Mouse (Mus musculus): ENCODE measurements around the gene Alkbh2. TPM values are rescaled to one million over a fixed set of nuclear protein-coding genes. Genes with fewer than 3 reads are reported as not detected.

Alkbh2 gene
- polyA plus RNA-seq, 1 experiment from 2014 or later: 7.8 TPM

DNA sequence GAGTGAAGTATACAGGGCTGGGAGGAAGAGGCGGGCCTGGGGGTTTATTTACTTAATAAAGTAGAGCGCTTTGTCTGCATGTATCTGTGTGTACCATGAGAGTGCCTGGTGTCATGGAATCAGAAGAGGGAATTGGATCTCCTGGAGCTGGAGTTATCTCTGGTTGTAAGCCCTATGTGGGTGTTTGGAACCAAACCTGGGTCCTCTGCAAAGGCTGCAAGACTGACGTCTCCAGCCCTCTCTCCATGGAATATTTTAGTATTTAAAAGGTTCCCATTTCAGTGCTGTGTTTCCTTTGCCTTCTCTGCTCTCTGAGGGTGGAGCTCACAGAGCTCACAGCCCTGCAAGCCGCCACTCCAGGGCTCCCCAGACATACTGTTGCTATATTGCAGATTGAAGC, 8.2 kb downstream of the Alkbh2 start:
- Histone ChIP-seq H3K27ac (replicated peaks) (no peak overlapping the region), H3K4me1 (no peaks in the 10 kb centered on the region), H3K27me3 (replicated peaks) (no peaks in the 10 kb centered on the region), H3K9me3 (replicated peaks) (no peaks in the 10 kb centered on the region), H3K9ac (replicated peaks) (no peak overlapping the region), H3K4me3 (replicated peaks) (no peak overlapping the region), H3K4me2 (no peak overlapping the region), H3K36me3 (peaks cover 92% of the 10 kb centered on the region)
- 94% methylated on average over 4 of the region's 4 CpGs for WGBS
- no peak for ATAC-seq (ENCODE audit: low FRiP score)

DNA sequence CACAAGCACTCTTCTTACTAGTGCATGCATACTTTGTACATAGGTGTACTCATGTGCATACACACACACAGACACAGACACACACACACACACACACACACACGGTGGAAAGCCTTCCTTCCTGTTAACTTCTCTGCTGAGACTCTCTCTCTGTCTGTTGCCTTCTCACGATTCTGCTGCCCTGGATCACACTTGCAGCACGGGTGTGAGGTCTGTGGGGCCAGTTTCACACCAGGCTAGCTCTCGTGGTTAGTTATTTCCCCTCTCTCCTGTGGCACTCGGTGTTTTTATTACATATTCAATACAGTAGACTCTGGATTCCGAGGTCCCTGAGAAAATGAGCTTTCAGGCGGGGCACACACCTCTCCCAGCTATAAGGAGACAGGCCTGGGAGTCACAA, 11.4 kb downstream of the Alkbh2 start:
- Histone ChIP-seq H3K4me3 (replicated peaks) (no peak overlapping the region), H3K27ac (replicated peaks) (no peak overlapping the region), H3K9ac (replicated peaks) (no peak overlapping the region), H3K36me3 (peaks cover 92% of the 10 kb centered on the region), H3K4me1 (no peaks in the 10 kb centered on the region), H3K27me3 (replicated peaks) (no peaks in the 10 kb centered on the region), H3K9me3 (replicated peaks) (no peaks in the 10 kb centered on the region), H3K4me2 (no peak overlapping the region)
- no peak for ATAC-seq (ENCODE audit: low FRiP score)
- WGBS: 89% methylated on average over 7 of the region's 7 CpGs

DNA sequence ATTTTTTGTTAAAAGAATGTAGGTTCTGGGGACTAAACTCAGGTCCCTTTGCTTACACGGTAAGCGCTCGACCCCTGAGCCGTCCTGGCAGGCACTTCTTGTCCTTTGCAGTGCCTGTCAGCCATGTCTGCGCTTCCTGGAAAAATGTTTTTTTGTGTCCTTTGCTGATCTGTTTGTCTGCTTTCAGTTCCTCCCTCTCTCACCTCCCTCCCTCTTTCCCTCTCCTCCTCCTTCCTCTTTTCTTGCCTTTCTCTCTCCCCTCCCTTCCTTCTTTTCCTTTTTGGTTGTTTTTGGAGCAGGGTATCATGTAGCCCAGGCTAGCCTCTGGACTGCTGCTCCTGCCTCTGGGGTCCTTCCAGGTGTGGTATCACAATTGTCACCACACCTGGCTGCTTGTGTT, 13.0 kb downstream of the Alkbh2 start:
- H3K4me1 ChIP-seq: no peaks in the 10 kb centered on the region
- WGBS: 90% methylated on average over 5 of the region's 5 CpGs
- no peak for ATAC-seq (ENCODE audit: low FRiP score)
- no peaks in the 10 kb centered on the region for H3K9me3 ChIP-seq (replicated peaks)
- H3K27ac ChIP-seq (replicated peaks): no peak overlapping the region
- H3K4me3 ChIP-seq (replicated peaks): no peak overlapping the region
- no peaks in the 10 kb centered on the region for H3K27me3 ChIP-seq (replicated peaks)
- no peak overlapping the region for H3K9ac ChIP-seq (replicated peaks)
- H3K4me2 ChIP-seq: no peak overlapping the region
- H3K36me3 ChIP-seq: peaks cover 92% of the 10 kb centered on the region

DNA sequence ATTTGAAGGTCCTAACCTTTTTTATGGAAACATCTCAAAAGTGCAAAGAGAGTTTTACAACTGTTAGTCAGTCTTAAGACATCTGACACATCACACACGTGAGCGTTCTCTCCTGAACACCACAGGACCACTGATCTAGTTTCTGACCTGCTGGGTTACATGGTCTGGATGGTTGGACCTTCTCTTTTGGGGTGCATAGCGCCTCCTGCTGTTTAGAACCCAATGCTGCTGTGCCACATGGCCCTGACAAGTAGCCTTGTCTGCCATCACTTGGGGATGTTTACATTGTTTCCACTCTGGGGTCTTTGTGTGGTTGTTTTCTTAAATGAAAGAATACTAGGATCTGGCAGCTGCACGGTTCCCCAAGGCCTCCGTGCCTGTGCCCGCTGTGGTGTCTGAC, 14.7 kb downstream of the Alkbh2 start:
- no peak overlapping the region for H3K27ac ChIP-seq (replicated peaks)
- no peaks in the 10 kb centered on the region for H3K27me3 ChIP-seq (replicated peaks)
- H3K9ac ChIP-seq (replicated peaks): no peak overlapping the region
- no peak overlapping the region for H3K4me2 ChIP-seq
- H3K4me3 ChIP-seq (replicated peaks): no peak overlapping the region
- 86% methylated on average over 6 of the region's 6 CpGs for WGBS
- no peaks in the 10 kb centered on the region for H3K4me1 ChIP-seq
- ATAC-seq (ENCODE audit: low FRiP score): no peak
- H3K9me3 ChIP-seq (replicated peaks): no peaks in the 10 kb centered on the region
- H3K36me3 ChIP-seq: peaks cover 93% of the 10 kb centered on the region

DNA sequence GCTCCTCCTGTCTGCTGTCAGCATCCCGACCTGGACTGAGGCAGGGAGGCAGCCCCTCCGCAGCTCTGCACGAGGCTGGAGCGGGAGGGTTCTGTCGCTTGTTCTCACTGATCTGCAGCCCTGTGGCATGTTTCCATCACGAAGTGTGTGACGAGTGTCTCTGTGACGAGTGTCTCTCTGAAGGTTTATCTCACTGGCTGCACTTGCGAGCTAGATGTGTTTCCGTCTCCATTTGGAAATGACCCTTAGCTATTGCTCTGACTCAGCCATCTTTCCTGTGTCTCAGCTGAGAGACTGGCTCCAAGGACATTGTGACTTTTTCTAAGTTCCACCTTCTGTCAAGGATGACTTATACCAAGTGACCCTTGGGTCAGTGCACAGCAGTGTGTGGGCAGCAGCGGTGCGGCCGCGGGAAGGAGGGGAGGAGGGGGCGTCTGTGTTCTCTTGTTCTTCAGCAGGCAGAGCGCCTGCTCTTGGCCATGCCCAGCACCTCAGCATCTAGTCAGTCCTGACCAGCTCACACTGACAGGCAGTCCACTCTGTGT, 21.6 kb downstream of the Alkbh2 start:
- H3K27me3 ChIP-seq (replicated peaks): no peaks in the 10 kb centered on the region
- peaks cover 76% of the 10 kb centered on the region for H3K36me3 ChIP-seq
- WGBS: 77% methylated on average over 16 of the region's 16 CpGs
- H3K4me3 ChIP-seq (replicated peaks): no peak overlapping the region
- H3K4me2 ChIP-seq: no peak overlapping the region
- H3K9ac ChIP-seq (replicated peaks): no peak overlapping the region
- H3K27ac ChIP-seq (replicated peaks): no peak overlapping the region
- peaks cover 19% of the 10 kb centered on the region for H3K4me1 ChIP-seq
- H3K9me3 ChIP-seq (replicated peaks): no peaks in the 10 kb centered on the region
- ATAC-seq (ENCODE audit: low FRiP score): no peak

DNA sequence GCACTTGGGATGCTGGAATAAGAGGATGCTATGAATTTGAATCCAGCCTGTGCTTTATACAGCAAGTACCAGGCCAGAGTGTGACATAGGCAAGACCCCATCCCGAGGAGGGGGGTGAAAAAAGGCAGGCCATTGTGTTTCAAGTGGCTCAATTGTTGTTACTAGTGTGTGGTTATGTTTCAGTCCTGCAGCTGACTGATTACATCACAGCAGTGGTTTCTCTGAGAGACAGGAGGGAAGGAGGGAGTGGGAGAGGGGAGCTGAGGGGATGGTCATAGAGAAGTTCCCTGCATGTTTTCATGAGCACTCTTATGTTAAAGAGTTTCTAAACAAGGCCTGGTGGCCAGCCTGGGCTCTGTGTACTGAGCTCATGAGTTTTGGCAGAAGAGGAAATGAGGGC, 25.2 kb downstream of the Alkbh2 start:
- no peak overlapping the region for H3K9ac ChIP-seq (replicated peaks)
- no peak overlapping the region for H3K27ac ChIP-seq (replicated peaks)
- H3K4me3 ChIP-seq (replicated peaks): no peak overlapping the region
- peaks cover 32% of the 10 kb centered on the region for H3K4me1 ChIP-seq
- no peak overlapping the region for H3K4me2 ChIP-seq
- H3K9me3 ChIP-seq (replicated peaks): no peaks in the 10 kb centered on the region
- ATAC-seq (ENCODE audit: low FRiP score): no peak
- 0 out of 2 replicates have a peak, but pooled peaks cover 3% of the 10 kb centered on the region for H3K27me3 ChIP-seq (replicated peaks)
- peaks cover 40% of the 10 kb centered on the region for H3K36me3 ChIP-seq
- WGBS: 88% methylated on average over 1 of the region's 1 CpGs

DNA sequence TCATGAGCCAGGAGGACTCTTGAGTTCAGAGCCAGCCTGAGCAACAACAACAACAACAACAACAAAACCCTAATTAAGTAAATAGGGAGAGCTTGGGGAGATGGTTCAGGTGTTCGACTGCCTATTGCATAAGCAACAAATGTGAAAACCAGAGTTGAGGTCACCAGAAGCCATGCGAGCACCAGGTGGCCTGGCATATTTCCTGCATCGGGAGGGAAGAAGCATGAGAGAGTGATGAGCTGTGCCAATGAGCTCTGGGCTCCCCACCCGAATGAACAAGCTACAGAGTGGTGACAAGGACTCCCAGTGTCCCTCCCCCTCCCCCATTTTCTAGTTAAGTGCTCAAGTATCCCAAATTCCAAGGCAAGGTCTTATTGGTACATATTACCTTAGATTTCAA, 26.1 kb downstream of the Alkbh2 start:
- Histone ChIP-seq H3K9me3 (replicated peaks) (no peaks in the 10 kb centered on the region), H3K36me3 (peaks cover 31% of the 10 kb centered on the region), H3K4me3 (replicated peaks) (no peak overlapping the region), H3K27ac (replicated peaks) (no peak overlapping the region), H3K27me3 (replicated peaks) (0 out of 2 replicates have a peak, but pooled peaks cover 4% of the 10 kb centered on the region), H3K9ac (replicated peaks) (no peak overlapping the region), H3K4me1 (peaks cover 32% of the 10 kb centered on the region), H3K4me2 (no peak overlapping the region)
- WGBS: 90% methylated on average over 4 of the region's 4 CpGs
- no peak for ATAC-seq (ENCODE audit: low FRiP score)

DNA sequence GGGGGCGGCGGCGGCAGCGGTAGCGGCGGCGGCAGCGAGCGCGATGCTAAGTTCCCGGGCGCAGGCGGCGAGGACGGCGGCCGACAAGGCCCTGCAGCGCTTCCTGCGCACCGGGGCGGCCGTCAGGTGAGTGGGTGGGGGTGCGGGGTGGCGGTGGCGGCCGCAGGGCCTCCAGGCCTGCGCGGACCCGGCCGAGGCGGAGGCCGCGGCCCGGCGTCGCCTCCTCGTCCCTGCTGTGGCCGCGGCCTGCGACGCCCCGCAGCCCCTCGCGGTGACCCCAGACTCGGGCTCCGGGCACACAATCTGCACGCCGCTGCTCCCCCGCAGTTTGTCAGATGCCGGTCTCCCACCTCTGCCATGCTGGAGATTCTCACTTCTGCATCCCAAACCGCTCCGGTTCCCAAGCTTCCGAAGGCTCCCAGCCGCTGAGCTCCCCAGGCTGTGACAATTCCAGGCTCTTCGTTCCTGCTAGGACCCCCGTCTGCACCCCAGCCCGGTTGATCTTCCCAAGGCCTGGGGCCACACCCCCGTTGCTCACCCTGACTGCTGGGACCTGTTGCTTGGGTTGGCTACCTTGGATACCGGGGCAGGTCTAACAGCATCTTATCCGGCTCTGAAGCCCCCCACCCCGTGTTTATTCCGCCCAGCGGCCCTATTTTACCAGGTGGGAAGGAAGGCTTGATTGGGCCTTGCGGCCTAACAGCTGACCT, 27.5 kb downstream of the Alkbh2 start:
- H3K9ac ChIP-seq (replicated peaks): peak overlapping the region; percentile 81
- peak overlapping the region; percentile 83 for H3K27ac ChIP-seq (replicated peaks)
- 0 out of 2 replicates have a peak, but pooled peaks cover 4% of the 10 kb centered on the region for H3K27me3 ChIP-seq (replicated peaks)
- H3K4me3 ChIP-seq (replicated peaks): peak overlapping the region; percentile 61
- H3K4me2 ChIP-seq: peak overlapping the region; percentile 97
- WGBS: 3% methylated on average over 38 of the region's 64 CpGs
- peak; percentile 58 for ATAC-seq (ENCODE audit: low FRiP score)
- peaks cover 32% of the 10 kb centered on the region for H3K4me1 ChIP-seq
- H3K36me3 ChIP-seq: peaks cover 18% of the 10 kb centered on the region
- H3K9me3 ChIP-seq (replicated peaks): no peaks in the 10 kb centered on the region

DNA sequence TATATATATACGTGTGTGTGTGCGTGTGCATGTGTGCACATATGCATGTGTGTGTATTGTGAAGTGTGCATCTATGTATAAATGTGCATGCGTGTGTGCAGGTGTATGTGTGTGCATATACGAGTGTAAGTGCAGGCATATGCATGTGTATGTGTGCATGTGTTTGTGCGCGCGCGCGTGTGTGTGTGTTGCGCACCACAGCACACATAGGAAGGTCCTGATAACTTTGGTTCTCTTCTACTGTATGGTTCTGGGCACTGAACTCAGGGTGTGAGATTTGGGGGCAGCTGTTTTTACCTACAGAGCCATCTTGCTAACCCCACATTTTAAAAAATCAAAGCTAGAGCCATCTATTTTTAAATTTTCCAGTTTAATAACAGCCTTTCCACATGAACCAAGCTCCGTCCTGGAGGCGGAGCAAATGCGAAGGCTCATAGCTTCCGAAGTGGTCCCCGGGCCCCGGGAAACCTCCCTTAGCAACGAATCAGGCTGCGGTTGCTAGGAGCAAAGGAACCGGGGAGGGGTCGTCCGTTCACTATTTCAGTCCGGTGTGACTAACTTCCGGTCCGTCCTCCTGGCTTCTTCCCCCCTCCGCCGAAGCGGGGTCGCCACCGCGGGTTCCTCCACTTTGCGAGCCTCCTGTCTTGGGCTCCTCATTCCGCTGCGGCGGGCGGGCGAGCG, 28.2 kb downstream of the Alkbh2 start:
- ATAC-seq (ENCODE audit: low FRiP score): peak; percentile 90
- H3K4me1 ChIP-seq: peaks cover 32% of the 10 kb centered on the region
- H3K27me3 ChIP-seq (replicated peaks): peaks cover 4% of the 10 kb centered on the region; the same call in 1 of the 2 replicates
- WGBS: 7% methylated on average over 37 of the region's 37 CpGs
- H3K9me3 ChIP-seq (replicated peaks): no peaks in the 10 kb centered on the region
- peak overlapping the region; percentile 81 for H3K9ac ChIP-seq (replicated peaks)
- H3K4me3 ChIP-seq (replicated peaks): peak overlapping the region; percentile 61
- peak overlapping the region; percentile 97 for H3K4me2 ChIP-seq
- peaks cover 11% of the 10 kb centered on the region for H3K36me3 ChIP-seq
- H3K27ac ChIP-seq (replicated peaks): peak overlapping the region; percentile 83

DNA sequence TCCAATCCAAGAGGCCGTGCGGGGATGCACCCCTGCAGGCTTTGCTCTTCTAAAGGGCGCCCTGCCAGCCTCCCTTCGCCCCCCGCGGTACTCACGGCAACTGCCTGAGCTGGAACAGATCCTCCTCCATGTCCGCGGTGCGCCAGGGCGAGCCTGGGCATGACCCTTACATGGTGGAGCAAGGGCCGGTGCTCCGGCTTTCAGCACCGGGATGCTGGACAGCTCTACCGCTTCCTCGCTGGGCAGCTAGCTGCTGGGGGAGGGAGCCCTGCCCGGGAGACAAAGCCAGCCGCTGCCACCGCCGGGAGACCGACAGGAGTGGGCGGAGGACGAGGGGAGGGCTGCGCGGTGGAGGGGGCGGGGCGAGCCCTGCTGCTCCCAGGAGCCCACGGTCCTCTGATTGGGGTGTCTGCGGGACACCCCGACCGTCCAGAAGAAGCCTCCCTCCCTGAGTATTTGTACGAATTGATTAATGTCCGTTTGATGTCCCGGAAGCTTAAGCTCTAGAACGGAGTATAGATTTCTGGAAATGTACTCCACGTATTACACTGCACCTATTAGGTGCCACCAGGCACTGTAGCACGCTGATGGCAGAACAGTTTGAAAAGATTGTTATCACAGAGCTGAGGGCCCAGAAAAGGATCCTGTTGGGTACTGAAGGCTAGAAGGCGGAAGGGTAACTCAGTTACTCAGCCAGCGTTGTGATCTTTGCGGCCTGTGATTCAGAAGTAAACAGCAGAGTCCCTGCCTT, 36.8 kb downstream of the Alkbh2 start, which contains the start of gene Svop:
Svop (minus strand) TSS at position 514 of the 751 bp plus-strand sequence.
- no peaks in the 10 kb centered on the region; the same call in none of the 2 replicates for H3K27me3 ChIP-seq (replicated peaks)
- no peaks in the 10 kb centered on the region for H3K9me3 ChIP-seq (replicated peaks)
- ATAC-seq (ENCODE audit: low FRiP score): peak; percentile 86
- peak within 1 kb of the TSS; percentile 83 for H3K9ac ChIP-seq (replicated peaks)
- H3K36me3 ChIP-seq: no peaks in the 10 kb centered on the region
- H3K27ac ChIP-seq (replicated peaks): peak within 1 kb of the TSS; percentile 93
- 2% methylated on average over 39 of the region's 40 CpGs for WGBS
- peak within 1 kb of the TSS; percentile 72 for H3K4me3 ChIP-seq (replicated peaks)
- H3K4me1 ChIP-seq: peaks cover 21% of the 10 kb centered on the region
- H3K4me2 ChIP-seq: peak within 1 kb of the TSS; percentile 61

DNA sequence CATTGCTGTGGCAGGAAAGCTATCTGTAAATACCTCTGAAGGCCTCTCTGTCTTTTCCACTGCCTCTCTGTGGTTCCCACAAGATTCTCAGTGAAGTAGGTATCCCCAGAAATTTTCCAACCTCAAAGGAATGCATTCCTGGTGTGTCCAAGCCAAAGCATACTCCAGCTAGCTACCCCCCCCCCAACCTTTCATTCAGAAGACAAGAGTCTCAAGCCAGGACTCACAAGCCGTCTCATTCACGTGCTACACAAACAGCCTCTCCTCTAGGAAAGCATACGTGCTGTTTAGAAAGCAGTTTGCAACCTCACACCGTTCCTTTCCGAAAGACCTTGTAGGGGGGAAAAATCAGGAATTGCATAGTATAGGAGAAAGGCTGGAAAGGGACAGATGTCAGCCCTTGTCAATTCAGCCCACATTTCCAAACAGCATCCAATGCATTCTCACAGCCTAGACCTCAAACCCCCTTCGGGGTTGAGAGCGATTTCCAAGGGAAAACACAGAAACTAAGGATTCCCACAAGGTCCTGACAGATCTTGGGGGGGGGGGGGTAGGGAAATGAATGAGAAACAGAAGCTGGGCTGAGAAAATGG, 37.5 kb downstream of the Alkbh2 start:
- no peaks in the 10 kb centered on the region; the same call in none of the 2 replicates for H3K27me3 ChIP-seq (replicated peaks)
- peak overlapping the region; percentile 93 for H3K27ac ChIP-seq (replicated peaks)
- H3K9ac ChIP-seq (replicated peaks): peak overlapping the region; percentile 83
- H3K4me3 ChIP-seq (replicated peaks): peak overlapping the region; percentile 72
- no peaks in the 10 kb centered on the region for H3K9me3 ChIP-seq (replicated peaks)
- peak overlapping the region; percentile 61 for H3K4me2 ChIP-seq
- ATAC-seq (ENCODE audit: low FRiP score): peak; percentile 22; the same call in 1 of the 2 replicates
- no peaks in the 10 kb centered on the region for H3K36me3 ChIP-seq
- WGBS: 8% methylated on average over 7 of the region's 7 CpGs
- peaks cover 21% of the 10 kb centered on the region for H3K4me1 ChIP-seq
